Mouse (Mus musculus) spleen, embryonic (tissue): ENCODE measurements at regions not wholly inside any gene's neighbourhood (a gene's known extent, or its start where the extent isn't known, plus 50 kb on each side); places are given as distances from the start of the nearest gene placed in this dataset.

Experiments
- CTCF ChIA-PET: fragments of 350-600 bp; sonication (Branson Sonifier 250); formaldehyde crosslinking; loops from one replicate; lab custom pipeline; 2022; lab: Charles Lee

DNA sequence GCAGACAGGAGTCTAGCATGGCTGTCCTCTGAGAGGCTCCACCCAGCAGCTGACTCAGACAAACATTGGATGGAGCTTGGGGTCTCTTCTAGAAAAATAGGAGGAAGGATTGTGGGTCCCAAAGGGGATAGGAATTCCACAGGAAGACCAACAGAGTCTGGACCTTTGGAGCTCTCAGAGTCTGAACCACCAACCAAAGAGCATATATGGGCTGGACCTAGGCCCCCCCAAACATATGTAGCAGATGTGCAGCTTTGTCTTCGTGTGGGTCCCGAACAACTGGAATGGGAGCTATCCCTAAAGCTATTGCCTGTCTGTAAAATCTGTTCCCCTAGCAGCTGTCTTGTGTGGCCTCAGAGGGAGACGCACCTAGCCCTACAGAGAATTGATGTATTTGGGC lies 50.1 kb upstream of the Cpm start:
- CTCF ChIA-PET: no interaction called here

DNA sequence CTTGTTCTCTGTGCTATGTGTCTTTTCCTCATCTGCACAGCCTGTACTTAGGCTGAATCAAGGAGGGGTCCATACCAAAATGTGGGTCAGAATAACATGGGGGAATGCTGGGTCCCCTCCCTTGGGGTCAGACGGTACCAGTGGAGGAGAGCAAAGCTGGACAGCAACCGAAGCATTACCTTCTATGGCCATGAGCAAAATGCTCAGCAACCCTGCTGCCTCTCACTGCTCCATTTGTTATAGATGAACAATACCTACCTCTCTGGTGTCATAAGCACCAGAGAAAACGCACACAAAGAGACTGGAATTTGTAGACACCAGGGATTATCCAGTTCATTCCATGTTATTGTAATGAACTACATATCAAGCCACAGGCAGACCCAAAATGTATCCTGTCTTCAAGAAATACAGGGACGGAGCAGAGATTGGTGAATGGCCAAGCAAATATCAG lies 50.6 kb upstream of the Cpm start:
- CTCF ChIA-PET: no interaction called here

DNA sequence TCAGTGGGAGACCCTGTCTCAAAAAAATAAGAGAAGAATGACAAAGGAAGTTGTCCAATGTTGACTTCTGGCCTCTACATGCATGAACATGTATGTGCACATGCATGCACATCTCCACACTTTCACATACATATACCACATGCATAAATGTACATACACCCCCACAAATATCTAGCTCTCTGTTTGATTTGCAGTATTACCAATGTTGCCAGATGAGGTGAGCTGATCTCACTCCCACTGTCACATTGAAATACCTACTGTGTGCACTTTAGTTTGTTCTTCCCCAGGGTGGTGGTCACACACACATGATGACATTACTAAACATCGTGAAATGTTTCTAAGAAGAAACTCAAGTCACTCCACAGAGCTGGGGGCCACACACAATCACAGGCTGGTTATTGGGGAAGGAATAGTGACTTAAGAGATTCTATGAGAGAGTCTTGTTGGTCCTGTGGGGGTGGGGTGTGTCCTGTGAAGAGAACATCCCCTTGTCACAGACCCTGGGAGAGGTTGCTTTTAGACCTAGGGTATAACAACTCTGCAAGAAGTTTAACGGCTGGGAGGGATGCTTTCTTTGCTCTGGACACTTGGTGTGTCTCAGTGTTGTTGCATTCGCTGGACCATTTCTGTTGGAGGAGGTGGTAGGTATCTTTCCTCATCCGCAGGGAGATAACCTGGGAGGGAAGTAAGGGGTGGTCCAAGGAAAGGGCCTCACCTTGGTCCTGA lies 51.2 kb upstream of the Cpm start:
- CTCF ChIA-PET: no interaction called here

DNA sequence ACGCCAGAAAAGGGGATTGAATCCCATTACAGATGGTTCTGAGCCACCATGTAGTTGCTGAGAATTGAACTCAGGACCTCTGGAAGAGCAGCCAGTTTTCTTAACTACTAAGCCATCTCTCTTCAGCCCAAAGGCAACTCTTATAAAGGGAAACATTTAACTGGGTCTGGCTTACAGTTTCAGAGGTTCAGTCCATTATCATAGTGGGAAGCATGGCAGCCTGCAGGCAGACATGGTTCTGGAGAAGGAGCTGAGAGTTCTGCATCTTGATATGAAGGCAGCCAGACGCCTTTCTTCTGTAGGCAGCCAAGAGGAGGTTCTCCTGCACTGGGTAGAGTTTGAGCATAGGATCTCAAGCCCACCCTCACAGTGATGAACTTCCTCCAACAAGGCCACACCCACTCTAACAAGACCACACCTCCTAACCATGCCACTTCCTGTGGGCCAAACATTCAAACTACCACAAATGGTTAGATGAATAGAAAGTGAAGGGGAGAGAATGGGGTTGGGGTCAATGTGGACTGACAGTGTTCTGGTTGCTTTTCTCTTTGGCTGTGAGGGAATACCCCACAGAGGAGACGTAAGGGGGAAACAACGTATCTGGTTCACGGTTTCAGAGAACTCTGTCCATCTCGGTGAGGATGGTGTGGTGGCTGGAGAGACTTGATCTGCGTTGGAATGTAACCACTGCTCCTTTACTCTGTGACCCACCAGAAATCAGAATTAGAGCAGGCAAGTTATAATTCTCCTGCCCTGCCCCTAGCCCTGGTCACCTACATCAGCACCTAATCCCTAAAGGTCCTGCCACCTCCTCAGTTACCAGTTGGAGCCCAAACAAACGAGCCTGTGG lies 52.2 kb upstream of the Cpm start:
- CTCF ChIA-PET: no interaction called here

DNA sequence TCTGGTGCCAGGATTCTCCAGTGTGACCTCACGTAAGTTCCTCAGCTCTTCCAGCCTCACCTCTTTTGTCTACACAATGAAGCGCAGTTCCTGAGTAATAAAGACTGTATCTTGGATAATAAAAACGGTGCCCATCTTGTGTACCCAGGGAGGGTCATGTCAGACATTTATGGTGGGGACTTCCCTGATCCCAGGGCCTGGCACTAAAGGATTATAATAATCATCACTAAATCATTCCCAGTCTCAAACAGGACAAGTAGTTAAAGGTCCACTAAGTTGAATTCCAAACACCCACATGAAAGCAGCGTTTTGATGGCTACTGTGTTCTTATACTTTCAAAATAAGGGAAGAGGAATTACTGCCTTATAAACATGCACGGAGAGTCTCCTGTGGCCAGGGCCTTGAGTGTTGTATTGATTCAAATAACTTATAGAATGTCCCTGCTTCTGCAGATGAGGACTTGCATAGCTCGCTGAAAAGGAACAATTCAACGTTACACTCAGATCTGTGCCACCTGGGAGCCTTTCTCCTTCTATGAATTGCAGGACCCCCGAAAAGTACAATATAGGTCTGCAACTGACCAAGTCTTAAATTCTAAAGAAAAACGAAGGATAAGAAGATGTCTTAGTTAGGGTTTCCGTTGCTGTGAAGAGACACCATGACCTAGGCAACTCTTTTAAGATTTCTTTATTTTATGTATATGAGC lies 53.0 kb upstream of the Cpm start:
- CTCF ChIA-PET: no interaction called here

DNA sequence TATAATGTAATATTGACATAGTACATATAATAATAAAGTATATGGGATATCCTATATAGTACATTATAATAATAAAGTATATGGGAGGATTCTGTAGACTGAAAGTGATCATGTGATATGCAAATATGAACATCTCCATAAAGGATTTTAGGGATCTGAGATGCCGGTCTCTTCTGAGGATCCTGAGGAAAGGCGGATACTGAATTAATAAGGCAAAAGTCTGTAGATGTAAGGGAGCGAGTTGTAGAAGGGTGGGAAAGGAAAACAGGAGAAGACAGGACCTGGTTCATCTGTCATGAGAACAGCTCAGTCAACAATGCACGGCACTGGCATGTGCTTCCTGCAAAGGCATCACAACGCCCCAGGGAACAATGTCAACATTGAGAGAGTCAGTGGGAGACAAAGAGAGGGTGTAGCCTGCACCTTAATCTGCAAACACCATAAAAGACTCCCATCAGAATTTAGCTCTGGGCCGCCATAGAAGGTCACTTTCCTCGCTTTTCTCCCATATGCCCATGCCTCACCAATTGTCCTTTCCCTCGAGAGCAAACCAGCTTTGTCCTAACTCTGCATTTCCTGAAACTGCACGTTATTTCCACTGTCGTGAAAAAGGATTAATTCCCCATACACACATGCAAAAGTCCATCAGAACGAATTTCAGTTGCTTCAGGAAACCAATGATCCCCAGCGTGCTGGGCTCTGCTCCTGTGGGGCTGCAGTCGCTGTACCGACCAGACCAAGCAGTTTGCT lies 53.7 kb upstream of the Cpm start:
- CTCF ChIA-PET: no interaction called here

DNA sequence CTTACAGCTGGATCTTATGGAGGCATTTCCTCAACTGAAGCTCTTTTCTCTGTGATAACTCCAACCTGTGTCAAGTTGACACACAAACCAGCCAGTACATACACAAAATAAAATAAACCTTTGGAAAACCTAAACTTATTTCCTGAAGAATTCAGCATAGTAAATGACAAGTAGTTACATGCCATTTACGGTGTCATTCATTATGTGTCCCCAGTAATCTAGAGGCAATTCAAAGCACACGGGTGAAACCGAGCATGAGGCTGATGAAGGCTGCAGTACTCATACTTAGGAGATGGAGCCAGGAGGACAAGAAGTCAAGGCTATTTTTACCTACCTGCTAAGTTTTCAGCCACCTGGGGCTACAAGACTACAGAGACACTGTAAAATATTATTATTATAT lies 54.4 kb upstream of the Cpm start:
- CTCF ChIA-PET: no interaction called here

DNA sequence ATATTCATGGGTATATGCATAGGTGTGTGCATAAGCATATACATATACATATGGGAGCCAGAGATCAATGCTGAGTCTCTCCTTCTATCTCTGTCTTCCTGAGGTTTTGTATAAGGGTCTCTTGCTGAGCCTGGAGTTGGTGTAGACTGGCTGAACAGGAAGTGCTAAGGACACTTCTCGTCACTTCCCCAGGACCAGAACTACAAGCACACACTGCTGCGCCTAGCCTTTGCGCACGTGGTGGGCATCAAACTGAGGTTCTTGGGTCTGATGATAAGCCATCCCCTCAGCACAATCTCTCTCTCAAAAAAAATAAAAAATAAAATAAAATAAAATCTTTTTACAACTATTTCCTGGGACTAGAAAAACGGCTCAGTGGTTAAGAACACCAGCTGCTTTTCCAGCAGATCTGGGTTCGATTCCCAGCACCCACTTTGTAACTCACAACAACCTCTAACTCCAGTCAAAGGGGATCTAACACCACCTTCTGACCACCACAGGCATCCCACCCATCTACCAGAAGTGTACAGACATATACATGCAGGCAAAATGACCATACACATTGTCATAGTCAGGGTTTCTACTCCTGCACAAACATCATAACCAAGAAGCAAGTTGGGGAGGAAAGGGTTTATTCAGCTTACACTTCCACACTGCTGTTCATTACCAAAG lies 55.1 kb upstream of the Cpm start:
- CTCF ChIA-PET: no interaction called here

DNA sequence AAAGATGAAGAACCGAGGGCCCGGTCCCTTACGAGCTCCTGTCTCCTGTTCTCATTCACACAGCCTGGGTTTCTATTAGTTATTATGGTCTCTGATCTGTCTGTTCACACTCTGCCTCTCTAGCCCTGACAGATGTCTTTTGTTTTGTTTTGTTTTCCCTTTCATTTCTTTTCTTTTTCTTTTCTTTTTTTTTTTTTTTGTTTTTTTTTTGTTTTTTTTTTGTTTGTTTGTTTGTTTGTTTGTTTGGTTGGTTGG lies 55.8 kb upstream of the Cpm start:
- CTCF ChIA-PET: interaction anchor here (1.0 kb wide), 1 partner anchor 15 kb away, joined by 7 read pairs; no protein-coding TSS in a partner anchor

DNA sequence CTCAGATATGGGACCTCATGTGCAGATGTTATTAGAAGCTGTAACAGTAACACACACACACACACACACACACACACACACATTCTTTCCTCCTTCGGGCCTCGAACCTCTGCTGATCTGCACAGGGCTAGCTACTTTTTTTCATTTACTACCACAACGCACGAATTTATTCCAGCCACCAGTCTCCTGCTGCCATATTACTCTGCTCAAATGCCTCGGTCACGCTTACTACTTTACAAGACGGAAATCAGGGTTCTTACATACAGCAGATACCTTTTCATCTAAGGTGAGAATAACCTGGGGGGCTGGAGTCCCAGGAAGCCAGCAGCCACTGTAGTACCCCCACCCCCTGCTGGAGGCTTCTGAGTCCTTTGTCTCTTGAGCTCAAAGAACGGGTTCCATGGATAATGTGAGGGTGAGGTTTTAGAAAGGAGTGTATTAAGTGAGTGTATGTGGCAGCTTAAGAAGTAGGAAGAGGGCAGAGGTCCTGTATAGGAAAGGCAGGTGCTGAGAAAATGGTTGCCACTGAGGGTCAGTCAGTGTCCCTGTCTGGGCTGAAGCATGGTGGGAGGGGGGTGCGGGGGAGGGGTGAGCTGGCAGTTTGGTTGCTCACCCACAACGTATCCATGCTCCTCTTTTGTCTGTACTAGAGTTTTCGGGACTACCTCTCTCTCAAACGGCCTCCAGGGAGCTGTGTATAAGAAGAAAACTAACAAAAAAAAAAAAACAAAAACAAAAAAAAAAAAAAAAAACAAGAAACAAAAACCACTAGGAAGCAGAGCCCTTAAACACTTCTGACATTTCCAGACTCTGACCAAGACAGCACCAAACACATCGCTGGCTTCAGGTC lies 56.3 kb upstream of the Cpm start:
- CTCF ChIA-PET: interaction anchor here (0.6 to 1.0 kb wide), 3 partner anchors 15 to 42 kb away, joined by 3 to 14 read pairs (median 7); no protein-coding TSS in a partner anchor

DNA sequence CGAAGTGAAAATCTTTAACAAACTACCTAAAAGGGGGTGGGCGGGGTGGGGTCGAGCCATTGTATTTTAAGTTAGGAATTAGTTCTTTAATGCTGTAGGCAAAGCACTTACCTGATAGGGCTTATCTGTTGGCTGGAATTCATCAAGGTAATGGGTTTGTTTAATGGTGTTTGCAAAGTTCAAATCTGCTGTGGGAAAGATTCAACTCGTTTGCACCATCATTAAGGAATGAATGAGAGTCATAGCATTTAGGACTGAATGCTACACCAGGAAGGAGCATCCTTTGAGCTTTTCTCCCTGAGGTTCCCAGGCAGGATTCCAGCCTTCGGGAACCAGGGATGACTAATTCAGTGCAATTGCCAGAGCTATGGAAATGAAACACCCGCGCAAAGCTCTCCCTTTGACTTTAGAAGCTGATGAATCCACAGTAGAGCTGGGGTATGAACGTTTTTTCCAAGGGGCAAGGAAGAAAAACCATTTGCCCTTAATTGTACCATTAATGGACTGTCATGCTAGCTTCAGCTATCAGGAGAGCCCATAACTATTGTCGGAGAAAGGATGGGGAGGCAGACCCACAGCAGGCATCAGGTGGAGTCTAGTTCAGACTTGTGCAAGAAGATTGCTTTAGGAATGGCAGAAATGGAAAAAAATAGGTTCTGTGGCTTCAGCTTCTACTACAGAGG lies 57.3 kb upstream of the Cpm start:
- CTCF ChIA-PET: interaction anchor here (0.6 to 0.7 kb wide), 3 partner anchors 16 to 105 kb away, joined by 3 to 14 read pairs (median 3); no protein-coding TSS in a partner anchor

DNA sequence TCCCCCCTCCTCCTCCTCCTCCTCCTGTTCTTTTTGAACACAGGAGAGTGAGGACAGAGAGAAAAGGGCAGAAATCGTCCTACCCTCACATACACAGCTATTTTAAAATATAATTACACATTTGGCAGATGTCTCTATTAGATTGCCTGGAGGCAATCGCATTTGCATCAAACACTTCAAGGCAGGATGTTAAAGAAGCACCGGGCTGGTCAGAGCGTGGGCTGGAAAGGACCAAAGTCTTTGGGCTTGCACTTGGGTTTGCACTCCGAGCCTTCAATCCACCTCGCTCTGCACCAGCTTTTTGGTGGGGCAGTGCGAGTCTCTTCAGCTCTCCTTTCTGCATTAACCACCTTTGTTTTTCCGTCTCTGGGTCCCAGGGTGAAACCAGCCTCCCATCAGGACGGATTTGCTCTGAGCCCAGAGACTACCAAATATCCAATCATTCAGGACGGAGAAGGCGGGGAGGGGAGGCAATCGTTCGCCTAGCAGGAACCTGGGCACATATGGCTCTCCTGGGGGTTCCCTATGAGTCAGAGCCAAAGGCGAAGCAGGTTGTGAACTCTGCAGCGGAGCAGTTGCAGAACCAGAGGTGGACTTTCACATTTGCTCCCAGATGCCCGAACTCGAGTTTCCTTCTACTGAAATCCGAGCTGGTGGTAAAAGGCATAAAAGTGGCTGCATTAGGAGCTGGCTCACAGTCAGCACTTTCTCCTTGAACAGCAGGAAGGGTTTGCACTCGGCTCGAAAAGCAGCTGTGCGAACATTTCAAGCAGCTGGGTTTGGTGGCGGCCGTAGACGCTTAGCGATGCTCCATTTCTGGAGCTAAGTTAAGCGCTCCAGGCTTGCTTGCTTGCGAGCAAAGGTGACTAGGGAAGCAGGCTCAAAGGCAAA lies 58.1 kb upstream of the Cpm start:
- CTCF ChIA-PET: interaction anchor here (0.5 to 0.8 kb wide), 4 partner anchors 20 to 86 kb away, joined by 3 to 4 read pairs (median 3); no protein-coding TSS in a partner anchor

DNA sequence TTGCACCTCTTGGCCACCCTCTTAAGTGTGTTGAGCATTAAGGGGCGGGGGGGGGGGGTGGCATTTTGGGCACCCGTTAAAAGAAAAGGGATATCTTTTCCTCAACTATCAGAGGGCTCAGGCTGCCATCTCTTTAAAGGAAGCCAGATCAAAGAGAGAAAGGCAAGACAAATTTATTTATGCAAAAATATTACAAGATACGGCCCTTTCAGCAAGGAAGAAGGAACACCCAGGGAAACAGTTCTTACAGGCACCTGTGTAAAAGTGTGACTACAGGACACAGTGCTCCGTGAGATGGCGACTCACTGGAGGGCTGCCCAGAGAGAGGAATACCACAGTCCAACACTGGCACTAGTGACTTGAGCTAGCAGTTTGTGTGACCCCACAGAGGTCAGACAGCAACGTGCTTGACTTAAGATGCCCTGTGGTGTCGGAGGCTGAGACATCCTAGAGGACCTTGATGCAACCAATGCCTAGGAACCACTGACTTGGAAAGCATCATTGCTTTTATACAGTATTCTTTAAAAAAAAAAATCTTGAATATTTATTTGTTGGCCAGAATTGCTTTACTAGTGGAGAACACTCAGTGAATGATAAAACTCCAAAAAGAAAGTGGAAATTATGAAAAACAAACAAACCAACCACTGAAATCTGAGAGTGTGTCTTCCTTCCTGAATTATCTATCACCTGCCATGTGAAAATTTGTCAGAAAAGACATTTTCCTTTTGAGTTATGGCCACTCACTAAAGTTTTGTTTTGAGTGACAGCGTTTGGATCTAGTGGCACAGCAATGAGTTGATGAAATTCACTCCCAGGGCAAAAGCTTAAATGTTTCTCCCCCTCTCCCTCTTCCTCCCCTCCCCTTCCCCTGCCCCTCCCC lies 59.0 kb upstream of the Cpm start:
- CTCF ChIA-PET: interaction anchor here (0.6 to 0.8 kb wide), 3 partner anchors 21 to 87 kb away, joined by 3 to 4 read pairs (median 3); no protein-coding TSS in a partner anchor

DNA sequence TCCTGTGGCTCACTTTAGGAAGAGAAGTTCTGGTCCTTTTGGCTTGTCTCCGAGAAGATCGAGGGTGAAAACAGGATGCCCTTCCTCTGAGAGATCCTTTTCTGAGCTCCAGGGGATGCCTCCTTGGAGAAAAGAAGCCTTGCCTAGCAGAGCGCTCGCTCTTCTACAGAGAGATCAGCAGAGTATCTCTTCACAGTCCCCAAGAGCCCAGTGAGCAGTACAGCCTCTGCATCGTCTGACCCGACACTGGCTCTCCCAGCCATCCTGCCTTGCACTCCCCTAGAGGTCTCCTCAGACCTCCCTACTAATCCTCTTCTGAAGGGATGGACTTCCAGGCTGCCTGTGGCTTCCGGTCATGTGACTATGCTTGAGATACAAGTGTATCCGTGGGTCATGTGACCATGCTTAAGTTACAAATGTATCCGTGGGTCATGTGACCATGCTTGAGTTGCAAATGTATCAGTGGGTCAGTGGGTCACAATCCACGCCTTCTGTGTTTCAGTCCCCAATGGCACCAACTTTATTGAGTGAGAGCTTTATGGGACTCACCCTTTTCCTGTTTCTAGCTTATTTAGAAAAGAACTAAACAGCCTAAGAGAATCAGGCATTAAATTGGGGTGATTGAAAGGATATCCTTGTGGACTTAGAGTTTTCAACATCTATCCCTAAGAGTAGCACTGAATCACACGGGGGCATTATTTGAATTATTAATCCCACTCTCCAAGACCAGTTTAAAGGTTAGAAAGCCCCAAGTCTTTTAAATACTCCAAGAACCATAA lies 59.8 kb upstream of the Cpm start:
- CTCF ChIA-PET: interaction anchor here (0.9 kb wide), 1 partner anchor 13 kb away, joined by 6 read pairs; no protein-coding TSS in a partner anchor

DNA sequence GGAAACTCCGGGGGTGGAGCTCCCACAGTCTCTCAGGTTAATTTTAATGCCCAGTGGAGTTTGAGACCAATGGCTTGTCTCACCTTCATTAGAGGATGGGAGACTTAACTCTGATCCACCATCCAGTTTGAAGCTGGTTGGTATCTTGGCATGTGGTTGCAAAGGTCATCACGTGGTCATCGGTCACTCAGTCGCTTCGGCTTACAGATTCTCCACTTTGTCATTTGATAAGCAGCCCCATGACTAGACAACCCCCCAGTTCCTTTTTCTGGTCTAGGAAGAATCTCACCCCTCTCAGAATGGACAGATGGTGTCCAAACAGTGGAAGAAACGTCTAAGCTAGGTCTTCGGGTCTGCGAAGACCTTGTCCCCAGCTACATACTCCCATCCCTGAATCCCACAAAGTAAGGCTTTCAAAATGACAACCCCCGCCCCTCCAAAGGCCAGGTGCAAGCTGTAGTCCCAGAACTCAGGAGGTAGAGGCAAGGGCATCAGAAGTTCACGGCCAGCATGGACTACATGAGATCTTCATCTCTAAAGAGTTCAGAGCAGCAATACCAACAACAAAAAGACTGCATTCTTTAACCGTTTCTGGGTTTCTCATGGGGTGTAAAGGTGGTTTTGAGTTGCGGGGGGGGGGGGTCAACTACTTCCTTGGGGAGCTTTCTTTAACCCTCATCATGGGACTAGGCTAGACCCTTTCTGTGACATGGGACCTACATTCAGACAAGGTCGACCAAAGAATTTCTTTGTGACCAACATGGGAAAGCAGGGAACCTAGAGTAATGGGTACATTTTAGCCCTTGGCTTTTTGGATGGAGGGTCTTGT lies 60.6 kb upstream of the Cpm start:
- CTCF ChIA-PET: interaction anchor here (0.9 kb wide), 1 partner anchor 13 kb away, joined by 6 read pairs; no protein-coding TSS in a partner anchor

DNA sequence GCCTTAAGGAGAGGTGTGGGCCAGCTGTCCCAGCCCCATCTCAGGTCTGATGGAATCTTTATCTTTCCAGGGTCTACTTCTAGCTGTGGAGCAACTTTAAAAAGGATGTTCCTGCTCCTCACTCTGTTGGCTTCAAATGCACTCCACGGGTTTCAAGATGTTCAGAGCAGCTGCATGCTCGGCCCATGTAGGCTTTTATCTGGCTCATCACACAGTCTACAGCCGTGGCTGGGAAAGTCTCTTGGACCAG lies 61.2 kb upstream of the Cpm start:
- CTCF ChIA-PET: no interaction called here
